Mouse (Mus musculus) adrenal gland, postnatal 36 days (tissue): ENCODE data around the gene Sumo1. TPM values are rescaled to one million over a fixed set of nuclear protein-coding genes. Genes with fewer than 3 reads are reported as not detected.

Source experiments
- DNase-seq, 2 experiments: peaks; one replicate each; pipeline ENCODE4 v3.0.0; 2021; ENCODE audit warnings: mixed read lengths in 1 of 2
- total RNA-seq, 2 experiments: library from RNA; stranded (reverse); gene quantifications; 2 replicates each; pipeline ENCODE4 v1.2.3; 2021

Gene Sumo1
- total RNA-seq, 2 experiments from 2014 or later: 115 to 155 TPM

GRCm38 (mm10) chr1:59594586-59595266, 75.9 kb downstream of the Sumo1 start:
- DNase-seq: no peak

GRCm38 (mm10) chr1:59593622-59594035, 77.0 kb downstream of the Sumo1 start:
- peak in 1 of 2 experiments; percentile 8 for DNase-seq

GRCm38 (mm10) chr1:59592876-59593275, 77.8 kb downstream of the Sumo1 start:
- peak in 1 of 2 experiments; percentile 41 for DNase-seq

- peak in 1 of 2 experiments; percentile 10 for DNase-seq
Measured at GRCm38 (mm10) chr1:59592359-59592758, 78.3 kb downstream of the Sumo1 start.

- no peak for DNase-seq
Measured at GRCm38 (mm10) chr1:59589271-59589670, 81.4 kb downstream of the Sumo1 start.

- DNase-seq: peak; percentile 78 to 87
Measured at GRCm38 (mm10) chr1:59584656-59585410, 85.8 kb downstream of the Sumo1 start.

GRCm38 (mm10) chr1:59580880-59581279, 89.8 kb downstream of the Sumo1 start:
- DNase-seq: no peak

- DNase-seq: no peak
Measured at GRCm38 (mm10) chr1:59580131-59580751, 90.4 kb downstream of the Sumo1 start.

GRCm38 (mm10) chr1:59579327-59579726, 91.3 kb downstream of the Sumo1 start:
- DNase-seq: peak in 1 of 2 experiments; percentile 10

GRCm38 (mm10) chr1:59578770-59579169, 91.9 kb downstream of the Sumo1 start:
- peak in 1 of 2 experiments; percentile 7 for DNase-seq

- DNase-seq: no peak
Measured at GRCm38 (mm10) chr1:59574262-59575187, 96.1 kb downstream of the Sumo1 start.

- DNase-seq: no peak
Measured at GRCm38 (mm10) chr1:59573843-59574242, 96.8 kb downstream of the Sumo1 start.

- DNase-seq: no peak
Measured at GRCm38 (mm10) chr1:59571502-59571901, 99.1 kb downstream of the Sumo1 start.

GRCm38 (mm10) chr1:59570767-59571166, 99.9 kb downstream of the Sumo1 start:
- DNase-seq: no peak

GRCm38 (mm10) chr1:59569301-59569700, 101.3 kb downstream of the Sumo1 start:
- no peak for DNase-seq

GRCm38 (mm10) chr1:59568283-59568682, 102.4 kb downstream of the Sumo1 start:
- DNase-seq: no peak

GRCm38 (mm10) chr1:59567521-59567920, 103.1 kb downstream of the Sumo1 start:
- DNase-seq: no peak

- DNase-seq: no peak
Measured at GRCm38 (mm10) chr1:59566926-59567325, 103.7 kb downstream of the Sumo1 start.

GRCm38 (mm10) chr1:59566281-59566680, 104.4 kb downstream of the Sumo1 start:
- no peak for DNase-seq

GRCm38 (mm10) chr1:59565804-59566203, 104.8 kb downstream of the Sumo1 start:
- DNase-seq: no peak

- DNase-seq: no peak
Measured at GRCm38 (mm10) chr1:59563581-59563980, 107.1 kb downstream of the Sumo1 start.

GRCm38 (mm10) chr1:59553708-59554107, 116.9 kb downstream of the Sumo1 start:
- DNase-seq: no peak
